Mouse (Mus musculus): ENCODE data around the gene Zfp280d. TPM values are rescaled to one million over a fixed set of nuclear protein-coding genes. Genes with fewer than 3 reads are reported as not detected.

The Zfp280d gene
- total RNA-seq, 1 experiment: 53.5 TPM

DNA sequence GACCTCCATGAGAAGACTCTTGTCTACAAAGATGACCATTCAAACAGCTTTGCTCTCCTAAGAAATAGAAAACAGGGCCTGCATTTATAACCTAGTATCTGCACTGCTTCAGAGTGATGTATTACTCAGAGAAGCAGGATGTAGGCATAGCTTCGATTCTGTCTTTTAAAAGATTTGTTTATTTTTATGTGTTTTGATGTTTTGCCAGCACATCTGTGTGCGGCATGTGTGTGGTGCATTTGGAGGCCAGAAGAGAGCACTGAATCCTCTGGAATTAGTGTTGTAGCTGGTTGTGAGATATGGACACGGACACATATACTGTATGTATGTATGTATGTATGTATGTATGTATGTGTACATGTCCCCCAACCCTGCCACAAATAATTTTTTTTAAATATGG lies 18.0 kb upstream of the Zfp280d start:
- TF ChIP-seq HCFC1 (IDR thresholded peaks at IDR 0.05; ENCODE audit: borderline replicate concordance, insufficient read depth, low read length) (no peak), MAFK (IDR thresholded peaks at IDR 0.05; ENCODE audit: insufficient read depth, low read depth, low read length) (no peak), ZNF384 (IDR thresholded peaks at IDR 0.05; ENCODE audit: low read depth, low read length) (no peak), ZC3H11A (IDR thresholded peaks at IDR 0.05; ENCODE audit: borderline replicate concordance, low read depth, low read length) (no peak), CHD2 (IDR thresholded peaks at IDR 0.05; ENCODE audit: low read depth, low read length) (no peak)
- H3K36me3 ChIP-seq (ENCODE audit: control insufficient read depth, insufficient read depth, low read length, poor library complexity, severe bottlenecking): no peaks in the 10 kb centered on the region
- H3K4me3 ChIP-seq (ENCODE audit: insufficient read depth in 1 of 2, low read depth in 1 of 2, low read length in 2 of 2, poor library complexity in 1 of 2, severe bottlenecking in 1 of 2): no peak overlapping the region
- DNase-seq (ENCODE audit: low read depth, low spot score): no peak
- no peak overlapping the region for H3K9ac ChIP-seq (ENCODE audit: insufficient read depth, low read depth, low read length, poor library complexity, severe bottlenecking)
- 0 out of 4 replicates have a peak, but pooled peaks cover 0 to 4% of the 10 kb centered on the region in 2 experiments for H3K4me1 ChIP-seq (ENCODE audit: control insufficient read depth in 2 of 2, insufficient read depth in 2 of 2, low read length in 2 of 2, poor library complexity in 1 of 2)
- peaks cover 2% of the 10 kb centered on the region; the same call in 1 of the 2 replicates for H3K9me3 ChIP-seq (ENCODE audit: control insufficient read depth, insufficient read depth, low read depth, low read length)
- in situ Hi-C loops (cut with MboI; ENCODE audit: low sequenced_read_pairs in 2 of 2, unreplicated experiment in 2 of 2): no loop called here
- no peak overlapping the region for H3K27ac ChIP-seq (ENCODE audit: insufficient read depth, low read depth, low read length, poor library complexity, severe bottlenecking)

DNA sequence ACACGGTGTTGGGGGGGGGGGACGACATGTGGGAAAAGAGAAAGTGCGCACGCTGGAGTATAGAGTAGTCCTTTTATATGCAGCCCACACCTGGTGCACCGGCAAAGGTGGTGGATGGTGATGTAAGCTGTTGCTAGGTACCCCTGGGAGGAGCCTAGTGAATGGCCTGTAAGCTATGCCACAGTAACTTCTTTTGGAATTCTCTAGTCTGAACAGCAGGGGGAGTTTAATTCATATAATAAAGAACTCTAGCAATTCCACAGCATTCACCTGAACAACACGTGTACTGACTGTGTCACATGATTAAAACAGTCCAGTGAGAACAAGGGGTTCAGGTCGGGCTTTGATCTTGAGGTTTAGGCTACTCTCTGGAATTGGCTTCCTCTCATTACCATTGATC lies 14.3 kb upstream of the Zfp280d start:
- Histone ChIP-seq H3K27ac (ENCODE audit: insufficient read depth, low read depth, low read length, poor library complexity, severe bottlenecking) (no peak overlapping the region), H3K9me3 (ENCODE audit: control insufficient read depth, insufficient read depth, low read depth, low read length) (no peaks in the 10 kb centered on the region), H3K4me1 (ENCODE audit: control insufficient read depth in 2 of 2, insufficient read depth in 2 of 2, low read length in 2 of 2, poor library complexity in 1 of 2) (0 out of 4 replicates have a peak, but pooled peaks cover 0 to 4% of the 10 kb centered on the region in 2 experiments), H3K36me3 (ENCODE audit: control insufficient read depth, insufficient read depth, low read length, poor library complexity, severe bottlenecking) (no peaks in the 10 kb centered on the region), H3K9ac (ENCODE audit: insufficient read depth, low read depth, low read length, poor library complexity, severe bottlenecking) (no peak overlapping the region), H3K4me3 (ENCODE audit: insufficient read depth in 1 of 2, low read depth in 1 of 2, low read length in 2 of 2, poor library complexity in 1 of 2, severe bottlenecking in 1 of 2) (no peak overlapping the region)
- DNase-seq (ENCODE audit: low read depth, low spot score): peak; percentile 39
- in situ Hi-C loops (cut with MboI; ENCODE audit: low sequenced_read_pairs in 2 of 2, unreplicated experiment in 2 of 2): no loop called here
- TF ChIP-seq CHD2 (IDR thresholded peaks at IDR 0.05; ENCODE audit: low read depth, low read length): 0 out of 2 replicates have a peak, but pooled peaks have one; percentile 21
- no peak for TF ChIP-seq HCFC1 (IDR thresholded peaks at IDR 0.05; ENCODE audit: borderline replicate concordance, insufficient read depth, low read length)
- TF ChIP-seq ZC3H11A (IDR thresholded peaks at IDR 0.05; ENCODE audit: borderline replicate concordance, low read depth, low read length): no peak
- TF ChIP-seq ZNF384 (IDR thresholded peaks at IDR 0.05; ENCODE audit: low read depth, low read length): no peak
- no peak for TF ChIP-seq MAFK (IDR thresholded peaks at IDR 0.05; ENCODE audit: insufficient read depth, low read depth, low read length)

GRCm38 (mm10) chr9:72264859-72265258 lies 9.8 kb upstream of the Zfp280d start:
- Histone ChIP-seq H3K4me3 (ENCODE audit: insufficient read depth in 1 of 2, low read depth in 1 of 2, low read length in 2 of 2, poor library complexity in 1 of 2, severe bottlenecking in 1 of 2) (no peak overlapping the region), H3K9ac (ENCODE audit: insufficient read depth, low read depth, low read length, poor library complexity, severe bottlenecking) (no peak overlapping the region), H3K9me3 (ENCODE audit: control insufficient read depth, insufficient read depth, low read depth, low read length) (no peaks in the 10 kb centered on the region), H3K27ac (ENCODE audit: insufficient read depth, low read depth, low read length, poor library complexity, severe bottlenecking) (no peak overlapping the region), H3K36me3 (ENCODE audit: control insufficient read depth, insufficient read depth, low read length, poor library complexity, severe bottlenecking) (no peaks in the 10 kb centered on the region), H3K4me1 (ENCODE audit: control insufficient read depth in 2 of 2, insufficient read depth in 2 of 2, low read length in 2 of 2, poor library complexity in 1 of 2) (no peaks in the 10 kb centered on the region)
- TF ChIP-seq CHD2 (IDR thresholded peaks at IDR 0.05; ENCODE audit: low read depth, low read length) (no peak), ZNF384 (IDR thresholded peaks at IDR 0.05; ENCODE audit: low read depth, low read length) (0 out of 2 replicates have a peak, but pooled peaks have one; percentile 21), ZC3H11A (IDR thresholded peaks at IDR 0.05; ENCODE audit: borderline replicate concordance, low read depth, low read length) (no peak), HCFC1 (IDR thresholded peaks at IDR 0.05; ENCODE audit: borderline replicate concordance, insufficient read depth, low read length) (no peak), MAFK (IDR thresholded peaks at IDR 0.05; ENCODE audit: insufficient read depth, low read depth, low read length) (no peak)
- DNase-seq (ENCODE audit: low read depth, low spot score): no peak
- in situ Hi-C loops (cut with MboI; ENCODE audit: low sequenced_read_pairs in 2 of 2, unreplicated experiment in 2 of 2): no loop called here

DNA sequence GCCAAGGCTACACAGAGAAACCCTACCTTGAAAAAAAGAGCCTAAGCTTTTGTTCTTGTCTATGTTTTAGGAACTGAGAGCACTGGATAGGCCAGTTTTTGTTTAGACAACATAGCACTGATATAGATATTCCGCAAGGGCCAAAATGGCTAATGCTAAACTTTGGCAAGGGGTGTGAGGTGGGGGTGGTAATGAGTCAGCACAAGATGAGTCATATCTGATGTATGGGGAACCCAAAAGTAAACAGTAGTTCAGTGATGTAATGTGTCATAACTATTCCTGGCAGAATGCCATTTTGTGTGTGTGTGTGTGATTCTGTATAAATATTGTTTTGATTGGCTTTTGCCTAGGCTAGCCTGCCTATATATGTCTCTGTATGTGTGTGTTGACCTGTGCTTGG lies 4.5 kb upstream of the Zfp280d start:
- Histone ChIP-seq H3K9ac (ENCODE audit: insufficient read depth, low read depth, low read length, poor library complexity, severe bottlenecking) (no peak overlapping the region), H3K9me3 (ENCODE audit: control insufficient read depth, insufficient read depth, low read depth, low read length) (peaks cover 4% of the 10 kb centered on the region; the same call in 1 of the 2 replicates), H3K4me1 (ENCODE audit: control insufficient read depth in 2 of 2, insufficient read depth in 2 of 2, low read length in 2 of 2, poor library complexity in 1 of 2) (no peaks in the 10 kb centered on the region), H3K36me3 (ENCODE audit: control insufficient read depth, insufficient read depth, low read length, poor library complexity, severe bottlenecking) (no peaks in the 10 kb centered on the region), H3K27ac (ENCODE audit: insufficient read depth, low read depth, low read length, poor library complexity, severe bottlenecking) (no peak overlapping the region), H3K4me3 (ENCODE audit: insufficient read depth in 1 of 2, low read depth in 1 of 2, low read length in 2 of 2, poor library complexity in 1 of 2, severe bottlenecking in 1 of 2) (no peak overlapping the region)
- DNase-seq (ENCODE audit: low read depth, low spot score): no peak
- TF ChIP-seq HCFC1 (IDR thresholded peaks at IDR 0.05; ENCODE audit: borderline replicate concordance, insufficient read depth, low read length): no peak
- no peak for TF ChIP-seq ZNF384 (IDR thresholded peaks at IDR 0.05; ENCODE audit: low read depth, low read length)
- TF ChIP-seq ZC3H11A (IDR thresholded peaks at IDR 0.05; ENCODE audit: borderline replicate concordance, low read depth, low read length): no peak
- no peak for TF ChIP-seq MAFK (IDR thresholded peaks at IDR 0.05; ENCODE audit: insufficient read depth, low read depth, low read length)
- TF ChIP-seq CHD2 (IDR thresholded peaks at IDR 0.05; ENCODE audit: low read depth, low read length): no peak
- in situ Hi-C loops (cut with MboI; ENCODE audit: low sequenced_read_pairs in 2 of 2, unreplicated experiment in 2 of 2): no loop called here
